Mouse (Mus musculus) 416B (cell line): ENCODE results near the gene Mogat1.
A peak's percentile ranks its signal among the peaks of the same experiment; 100 is the strongest.
"Not testable (repeated sequence)": the region's sequence is repeated elsewhere in the genome, so short reads cannot be mapped to it uniquely, and the experiment has no call there.

ENCODE experiments used
- DNase-seq: peaks from one replicate; pipeline ENCODE4 v3.0.0; 2011; ENCODE audit warnings: low read depth

Gene Mogat1

DNA sequence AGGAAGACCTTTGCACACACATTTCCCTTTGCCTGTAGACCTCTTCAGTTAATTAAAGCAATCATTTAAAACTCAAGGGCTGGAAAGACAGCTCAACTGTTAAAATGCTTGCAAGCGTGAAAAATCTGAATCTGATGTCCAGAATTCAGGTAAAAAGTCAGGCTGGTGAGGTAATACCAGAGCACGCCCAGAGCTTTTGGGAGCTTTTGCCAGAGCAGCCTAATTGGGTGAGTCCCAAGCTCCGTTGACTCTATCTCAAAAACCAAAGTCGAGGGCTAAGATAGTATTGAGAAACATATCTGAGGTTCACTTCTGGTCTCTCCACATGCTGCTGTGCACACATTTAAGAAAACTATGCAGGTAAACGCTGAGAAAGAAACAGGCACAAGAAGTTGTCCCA lies at the start of gene Mogat1:
Gene Mogat1 (plus strand): TSS at position 130 of the 400 bp plus-strand sequence.
- DNase-seq = no peak

DNA sequence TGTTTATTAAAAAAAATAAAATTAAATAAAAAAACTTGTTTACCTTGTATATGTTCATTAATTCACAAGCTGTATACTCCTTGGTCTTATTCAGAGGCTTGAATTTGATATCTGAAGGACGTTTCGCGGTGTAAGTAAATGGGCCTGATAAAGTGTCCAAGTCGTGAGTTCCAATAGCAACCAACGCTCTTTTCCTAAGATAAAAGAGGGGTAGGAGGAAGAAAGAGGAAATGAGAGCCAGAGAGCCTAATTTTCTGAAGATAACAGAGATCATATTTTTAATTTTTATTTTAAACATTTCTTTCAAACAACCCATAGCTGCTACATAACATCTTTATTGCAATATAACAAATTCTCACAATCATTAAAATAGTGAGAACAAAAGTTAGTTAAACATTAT lies 38.4 kb upstream of the Mogat1 start:
- no peak for DNase-seq

- DNase-seq = no peak
Measured at GRCm38 (mm10) chr1:78483430-78483829, 27.4 kb upstream of the Mogat1 start.

- DNase-seq = peak; percentile 49
Measured at GRCm38 (mm10) chr1:78484361-78484760, 26.4 kb upstream of the Mogat1 start.

DNA sequence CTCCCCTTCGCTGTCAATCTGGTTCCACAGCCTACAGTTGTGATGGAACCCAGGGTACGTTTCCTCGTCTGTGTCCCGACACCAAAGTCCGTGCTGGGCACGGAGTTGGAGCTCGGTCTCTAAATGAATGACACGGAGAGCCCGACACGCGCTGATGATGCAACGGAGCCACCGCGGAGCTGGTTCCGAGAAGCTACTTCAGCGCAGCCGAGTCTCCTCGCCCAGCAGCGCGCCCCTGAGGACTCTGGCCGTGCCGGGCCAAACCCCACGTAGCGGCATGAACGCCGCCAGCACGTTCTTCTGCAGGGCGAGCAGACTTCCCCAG lies 22.4 kb upstream of the Mogat1 start:
- no peak for DNase-seq

DNA sequence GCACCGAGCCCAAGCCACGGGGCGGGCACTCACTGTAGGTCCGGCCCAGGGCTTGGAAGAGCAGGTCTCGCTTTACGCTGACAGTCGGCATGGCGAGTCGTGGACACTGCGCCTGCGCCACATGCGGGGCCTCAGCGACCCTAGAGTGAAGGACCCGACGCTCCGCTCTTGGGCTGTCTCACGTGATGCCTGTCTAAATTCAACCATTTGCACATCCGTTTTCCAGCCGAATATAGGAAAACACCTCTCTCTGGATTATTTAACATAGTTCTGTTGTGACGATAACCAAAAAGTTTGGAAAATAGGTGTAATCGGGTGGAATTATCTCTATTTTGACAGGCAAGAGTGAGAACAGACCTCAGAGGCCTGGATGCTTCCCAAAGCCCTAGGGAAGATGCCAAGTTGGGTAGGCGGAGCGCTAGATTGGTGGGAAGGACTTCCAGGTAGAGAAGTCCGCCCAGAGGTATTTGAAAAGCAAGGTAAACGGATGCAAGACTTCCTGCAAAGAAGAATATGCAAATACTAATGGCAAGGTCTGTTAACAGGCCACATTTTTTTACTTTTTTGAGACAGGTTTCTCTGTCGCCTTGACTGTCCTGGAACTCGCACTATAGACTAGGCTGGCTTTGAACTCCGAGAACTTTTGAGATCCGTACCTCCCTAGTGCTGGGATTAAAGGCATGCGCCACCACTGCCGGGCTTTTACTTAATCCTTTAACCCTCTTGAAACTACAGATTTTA lies 21.9 kb upstream of the Mogat1 start, which contains the start of gene Farsb:
Gene Farsb (minus strand): TSS at position 146 of the 741 bp plus-strand sequence.
- DNase-seq = peak; percentile 95

DNA sequence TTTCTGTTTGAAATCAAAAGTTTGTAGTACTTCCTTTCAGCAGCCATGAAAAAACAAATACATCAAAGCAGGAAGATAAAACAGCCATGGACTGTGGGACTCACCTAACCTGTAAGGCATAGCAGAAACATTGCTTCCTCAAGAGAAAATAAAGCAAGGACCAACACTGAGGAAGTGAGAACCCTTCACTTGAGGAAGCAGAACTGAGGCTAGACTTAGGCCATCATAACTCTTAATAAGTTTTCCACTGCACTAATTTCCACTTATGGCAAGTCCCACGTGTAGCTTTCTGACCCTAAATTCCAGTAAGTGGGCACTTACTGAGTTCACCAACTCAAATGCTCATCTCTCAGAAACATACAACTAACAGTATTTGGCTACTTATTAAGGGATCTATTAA lies 20.6 kb upstream of the Mogat1 start:
- DNase-seq = no peak

- DNase-seq = no peak
Measured at GRCm38 (mm10) chr1:78501036-78501435, 9.8 kb upstream of the Mogat1 start.

DNA sequence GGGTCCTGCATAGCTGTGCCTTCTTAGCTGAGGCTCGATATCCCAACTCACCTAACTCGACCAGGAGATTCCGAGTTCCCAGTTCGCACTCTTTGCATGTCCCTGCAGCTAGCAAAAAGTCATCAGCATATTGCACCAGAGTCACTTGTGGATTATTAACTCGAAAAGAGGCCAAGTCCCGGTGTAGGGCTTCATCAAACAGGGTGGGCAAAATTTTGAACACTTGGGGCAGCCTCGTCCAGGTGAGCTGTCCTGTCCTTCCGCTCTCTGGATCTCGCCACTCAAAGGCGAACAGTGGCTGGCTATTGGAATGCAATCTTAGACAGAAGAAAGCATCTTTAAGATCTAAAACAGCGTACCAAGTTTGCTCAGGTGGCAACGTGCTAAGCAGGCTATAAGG lies 8.9 kb upstream of the Mogat1 start:
- not testable (repeated sequence) for DNase-seq

DNA sequence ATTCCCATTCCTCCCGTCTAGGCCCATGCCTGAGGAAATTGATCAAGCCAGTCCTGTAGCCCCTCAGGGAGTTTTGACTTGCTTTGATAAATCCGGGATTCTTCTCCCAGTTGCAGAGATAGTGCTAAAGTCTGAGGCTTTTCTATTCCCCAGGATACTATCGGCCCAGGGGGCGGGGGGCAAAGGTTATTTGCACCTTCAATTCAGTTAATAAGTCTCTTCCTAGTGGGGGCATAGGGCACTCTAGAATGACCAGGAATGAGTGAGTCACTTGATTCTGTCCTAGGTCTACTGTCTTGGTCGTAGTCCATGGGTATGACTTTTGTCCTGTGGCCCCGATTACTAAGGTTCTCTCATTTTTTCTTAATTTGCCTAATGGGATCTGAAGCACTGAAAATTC lies 8.3 kb upstream of the Mogat1 start:
- no peak for DNase-seq

- no peak for DNase-seq
Measured at GRCm38 (mm10) chr1:78507137-78507536, 3.7 kb upstream of the Mogat1 start.

GRCm38 (mm10) chr1:78511621-78512160 lies 900 bp downstream of the Mogat1 start, which contains the start of gene BC035947:
Gene BC035947, minus strand, starts transcription at chr1:78512158.
- DNase-seq = no peak

DNA sequence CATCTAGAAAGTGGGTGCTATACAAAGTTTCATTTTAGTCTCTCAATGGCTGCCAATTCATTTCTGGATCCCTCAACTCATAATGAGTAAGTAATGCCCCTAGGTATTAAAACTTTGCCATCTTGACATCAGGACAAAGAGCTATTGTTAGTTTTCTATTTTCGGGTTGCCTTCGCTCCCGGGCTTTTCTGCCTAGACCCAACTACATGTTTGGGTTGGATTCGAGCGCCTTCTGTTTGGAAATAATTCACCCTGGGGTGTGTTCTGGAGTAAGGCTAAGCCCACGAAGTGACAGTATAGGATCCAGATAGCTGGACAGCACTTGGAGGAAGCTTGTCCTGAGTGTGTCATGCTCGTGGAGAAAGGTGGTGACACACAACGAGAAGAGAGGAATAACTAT lies 2.0 kb downstream of the Mogat1 start:
- DNase-seq = no peak

- no peak for DNase-seq
Measured at GRCm38 (mm10) chr1:78518907-78519306, 8.1 kb downstream of the Mogat1 start.

DNA sequence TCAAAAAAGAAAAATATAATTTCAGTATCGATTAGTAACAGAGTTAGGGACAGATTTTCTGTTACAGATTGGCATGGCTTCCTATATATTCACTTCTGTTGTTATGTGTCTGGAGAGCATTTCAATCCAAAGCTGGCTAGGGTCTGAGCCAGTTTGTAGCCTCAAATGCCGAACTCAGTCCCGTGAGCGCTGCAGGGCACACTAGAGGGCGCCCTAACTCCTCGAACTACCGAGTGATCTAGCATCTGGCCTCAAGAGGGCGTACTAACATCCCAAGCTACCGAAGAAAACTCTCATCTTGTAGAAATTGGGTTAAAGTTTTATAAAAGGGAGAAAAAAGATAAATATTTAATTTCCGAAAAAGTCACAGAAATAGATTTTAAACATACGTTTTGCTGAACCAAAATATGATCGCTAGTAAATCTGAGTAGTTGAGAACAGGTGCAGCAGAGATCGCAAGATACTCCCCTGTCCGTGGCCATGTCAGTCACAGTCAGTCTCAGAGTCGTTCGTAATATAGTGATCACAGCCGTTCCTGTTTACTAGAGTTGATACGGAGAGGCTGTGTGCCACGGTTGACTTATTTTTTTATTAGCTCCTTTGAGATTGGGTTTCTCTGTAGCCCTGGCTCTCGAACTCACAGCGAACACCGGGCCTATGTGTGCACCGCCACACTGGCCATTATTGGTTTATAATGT lies 14.5 kb downstream of the Mogat1 start:
- peak; percentile 70 for DNase-seq

GRCm38 (mm10) chr1:78528356-78528755 lies 17.6 kb downstream of the Mogat1 start:
- DNase-seq = no peak

GRCm38 (mm10) chr1:78529011-78529410 lies 18.2 kb downstream of the Mogat1 start:
- DNase-seq = no peak

GRCm38 (mm10) chr1:78530500-78531215 lies 19.9 kb downstream of the Mogat1 start:
- no peak for DNase-seq

- no peak for DNase-seq
Measured at GRCm38 (mm10) chr1:78532184-78532800, 21.5 kb downstream of the Mogat1 start.

- no peak for DNase-seq
Measured at GRCm38 (mm10) chr1:78534428-78535150, 23.8 kb downstream of the Mogat1 start.
